Mouse (Mus musculus) fat pad, adult 2 months (tissue): ENCODE results near the gene Lrrc42.

Experiments
- DNase-seq: peaks from one replicate; pipeline ENCODE4 v3.0.0-alpha.2; 2011; ENCODE audit warnings: low read depth, low spot score; ENCODE audit errors: extremely low read depth

Lrrc42 gene

DNA sequence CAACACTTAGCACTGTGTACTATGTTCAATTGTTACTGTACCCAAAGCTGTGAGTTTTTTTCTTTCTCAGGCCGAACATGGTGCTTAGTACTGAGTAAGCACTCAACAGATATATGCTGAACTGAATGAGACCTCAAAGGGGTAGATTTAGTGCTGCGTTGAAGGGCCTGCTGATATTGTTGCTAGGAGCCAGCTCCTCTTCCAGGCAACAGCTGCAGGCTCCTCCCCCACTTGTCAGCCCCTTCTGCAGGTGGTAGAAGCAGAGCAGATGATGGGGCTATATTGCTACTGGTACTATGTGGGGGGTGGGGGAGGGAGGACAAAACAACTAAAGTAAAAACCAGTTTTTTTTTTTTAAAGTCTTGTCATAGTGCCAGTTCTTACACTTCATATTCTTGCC is 3.9 kb downstream of the Lrrc42 start:
- DNase-seq: no peak

DNA sequence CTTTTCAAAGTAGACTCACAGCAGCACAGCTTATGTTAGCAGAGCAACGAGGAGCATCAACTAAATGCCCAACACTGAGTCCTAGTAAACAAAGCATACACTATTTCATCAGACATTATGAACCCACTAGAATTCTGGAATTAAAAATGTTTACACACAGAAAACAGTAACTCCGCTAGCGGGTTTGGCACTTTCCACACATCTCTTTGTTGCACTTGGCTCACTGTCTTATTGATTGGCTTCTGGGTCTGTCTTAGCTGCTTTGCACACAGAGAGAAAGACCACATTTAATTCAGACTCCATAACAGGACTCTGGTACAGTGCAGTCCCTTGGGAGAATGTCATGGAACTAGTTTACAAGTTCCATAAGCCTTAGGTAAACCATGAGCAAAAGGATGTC is 5.3 kb downstream of the Lrrc42 start:
- DNase-seq: no peak

DNA sequence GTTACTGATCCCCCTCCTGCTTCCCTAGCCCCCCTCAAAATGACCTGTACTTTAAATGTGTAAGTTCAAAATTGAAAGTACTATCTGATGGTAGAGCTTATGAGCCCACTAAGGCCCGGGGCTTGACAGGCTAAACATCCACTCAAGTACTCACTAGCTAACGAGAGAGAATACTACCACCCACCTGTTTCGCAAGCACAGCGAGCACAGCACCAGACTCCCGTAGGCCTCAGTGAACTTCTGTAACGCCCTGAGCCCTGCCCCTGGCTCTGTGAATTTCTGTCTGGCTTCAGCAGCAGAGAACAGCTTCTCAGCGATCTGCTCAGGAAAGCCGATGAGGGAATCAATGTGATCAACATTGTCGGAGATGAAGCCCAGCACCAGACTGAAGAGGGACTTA is 6.2 kb downstream of the Lrrc42 start:
- DNase-seq: no peak

DNA sequence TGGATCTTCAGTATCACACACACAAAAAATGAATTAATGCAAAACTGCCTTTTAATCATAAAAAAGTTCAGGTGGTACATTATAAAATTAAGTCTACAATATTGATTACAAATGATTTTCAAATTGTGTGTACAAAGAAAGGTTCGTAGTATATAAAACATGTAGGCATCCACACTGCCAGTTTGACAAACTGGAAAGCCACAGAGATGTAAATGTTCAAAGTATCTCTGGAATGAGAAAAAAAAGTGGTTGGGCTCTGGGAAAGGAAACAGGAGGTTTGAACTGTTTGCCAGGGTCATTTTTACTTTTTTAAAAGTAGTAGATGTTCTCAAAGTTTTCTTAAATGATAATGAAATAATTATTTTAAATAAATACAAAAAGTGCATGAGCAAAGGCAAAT is 7.3 kb downstream of the Lrrc42 start:
- no peak for DNase-seq

DNA sequence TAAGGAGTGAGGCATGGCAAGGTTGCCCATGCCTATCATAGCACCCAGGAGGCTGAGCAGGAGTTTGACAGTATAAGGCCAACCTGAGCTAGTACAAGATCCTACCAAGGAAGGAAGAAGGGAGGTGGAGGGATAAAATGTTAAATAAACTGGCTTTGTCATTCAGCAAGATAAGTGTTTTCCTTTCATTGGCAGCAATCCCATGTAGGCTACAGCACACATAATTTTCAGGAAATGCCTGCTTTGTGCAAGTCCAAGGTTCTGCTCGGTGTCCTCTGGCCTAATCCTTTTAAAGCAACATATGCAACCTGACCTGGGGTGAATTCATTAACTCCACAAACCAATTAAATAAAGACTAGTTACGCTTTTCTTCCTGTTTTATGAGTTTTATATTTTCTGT is 8.0 kb downstream of the Lrrc42 start:
- no peak for DNase-seq

DNA sequence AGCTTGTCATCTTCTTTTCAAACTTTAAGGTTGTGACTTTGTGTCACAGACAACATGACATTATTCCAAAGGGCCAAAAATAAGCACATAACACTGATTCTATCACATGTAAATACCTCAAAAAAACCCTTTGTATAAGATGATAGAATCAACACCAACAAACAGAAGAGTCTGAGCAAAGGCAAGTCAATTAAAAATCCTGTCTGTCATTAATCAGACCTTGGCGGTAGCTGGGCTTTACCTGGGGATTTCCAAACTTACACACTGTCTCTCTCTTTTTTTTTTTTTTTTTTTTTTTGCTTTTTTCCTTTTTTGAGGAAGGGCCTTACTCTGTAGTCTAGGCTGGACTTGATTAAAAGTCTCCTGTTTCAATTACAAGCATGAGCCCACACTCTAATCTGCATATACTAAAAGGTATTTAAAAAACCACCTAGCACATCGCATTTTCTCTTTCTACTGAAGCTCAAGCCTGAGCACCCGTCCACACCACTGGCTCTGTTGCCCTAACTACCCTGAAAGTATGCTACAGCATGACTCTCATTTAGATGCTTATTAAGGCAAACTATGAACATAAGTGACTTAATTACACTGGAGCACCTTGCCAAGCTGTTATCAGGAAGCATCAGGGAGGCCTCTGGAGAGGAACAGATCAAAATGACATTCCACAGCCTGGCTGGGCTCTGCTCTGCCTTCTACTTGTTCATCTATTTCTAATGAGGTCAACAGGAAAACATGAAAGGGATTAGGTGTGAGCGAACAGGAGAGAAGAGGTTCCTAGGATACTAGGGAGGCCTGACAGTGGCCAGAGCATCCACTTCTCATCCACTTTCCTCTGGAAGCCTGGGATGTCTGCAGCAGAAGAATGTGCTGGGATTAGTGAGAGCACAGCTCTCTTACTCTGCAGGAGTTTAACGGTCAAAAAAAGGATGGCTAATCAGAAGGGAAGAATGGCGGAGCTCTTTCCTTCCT is 9.7 kb downstream of the Lrrc42 start:
- DNase-seq: no peak

DNA sequence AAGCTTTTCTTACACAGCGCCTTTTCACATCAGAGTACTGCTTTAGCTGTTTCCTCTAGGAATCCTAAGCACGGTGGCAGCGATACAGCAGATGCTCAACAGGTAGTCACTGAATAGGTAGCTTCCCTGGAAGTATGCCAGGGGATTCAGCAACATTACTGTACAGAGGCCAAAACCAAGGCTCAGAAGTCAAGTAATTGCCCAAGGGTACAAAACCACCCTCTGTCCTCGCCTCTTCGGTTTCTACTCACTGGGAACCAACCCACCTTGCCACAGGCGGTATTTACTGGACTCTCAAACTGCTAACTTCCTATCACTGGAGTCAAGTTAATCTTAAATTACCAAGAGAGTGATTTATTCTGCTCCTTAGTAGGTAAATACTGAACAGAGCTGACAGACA is 13.1 kb downstream of the Lrrc42 start:
- peak; percentile 72 for DNase-seq

DNA sequence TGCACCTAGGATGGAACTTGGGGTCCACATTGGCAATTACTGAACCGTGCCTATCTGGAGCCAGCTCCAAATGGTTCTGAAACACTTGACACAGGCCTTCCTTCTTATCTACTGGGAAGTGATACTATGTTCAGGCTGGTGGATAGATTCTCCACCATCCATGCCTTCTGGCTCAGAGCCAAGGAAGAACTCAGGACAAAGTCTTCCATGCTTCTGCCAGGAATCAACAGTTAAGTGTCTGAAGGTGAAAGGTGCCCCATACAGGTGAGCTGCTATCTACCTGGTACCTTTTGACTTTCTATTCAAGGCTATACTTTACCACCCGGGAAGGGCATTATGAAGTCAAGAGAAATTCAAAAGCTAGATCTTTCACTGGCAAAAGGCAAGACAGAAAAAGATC is 15.1 kb downstream of the Lrrc42 start:
- DNase-seq: no peak

DNA sequence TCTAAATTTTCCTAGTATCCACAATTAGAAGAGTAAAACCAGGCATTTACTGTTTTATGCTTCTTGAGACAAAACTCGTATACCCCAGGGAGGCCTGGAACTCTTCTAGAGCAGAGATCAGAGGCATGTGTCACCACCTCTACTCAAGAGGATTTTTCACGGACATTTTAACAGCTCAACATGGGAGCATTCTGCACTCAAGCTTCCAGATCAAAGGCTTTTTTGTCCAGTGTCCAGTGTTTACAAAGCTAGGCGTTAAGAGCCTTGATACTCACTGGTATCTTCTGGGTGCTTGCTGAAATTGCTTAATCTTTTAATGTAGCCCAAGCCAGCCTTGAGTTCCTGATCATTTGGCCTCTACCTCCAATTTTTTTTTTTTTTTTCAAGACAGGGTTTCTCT is 21.1 kb downstream of the Lrrc42 start:
- DNase-seq: no peak

DNA sequence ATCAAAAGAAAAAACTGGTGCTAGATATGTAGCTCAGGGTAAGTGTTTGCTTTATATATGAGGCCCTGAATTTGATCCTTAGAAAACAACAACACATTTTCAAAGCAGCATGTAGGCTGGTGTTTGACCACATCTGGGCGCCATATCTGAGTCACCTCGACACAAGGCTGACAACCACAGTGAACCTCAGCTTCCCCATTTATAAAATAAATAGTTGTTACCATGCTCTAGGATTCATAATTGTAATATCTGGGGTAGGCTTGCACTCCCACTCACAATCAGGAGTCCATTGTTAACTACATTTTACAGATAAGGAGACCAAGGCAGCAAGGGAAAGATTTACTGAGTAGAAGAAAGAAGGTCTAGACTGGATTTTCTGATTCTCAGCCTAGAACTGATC is 27.0 kb downstream of the Lrrc42 start:
- DNase-seq: no peak

DNA sequence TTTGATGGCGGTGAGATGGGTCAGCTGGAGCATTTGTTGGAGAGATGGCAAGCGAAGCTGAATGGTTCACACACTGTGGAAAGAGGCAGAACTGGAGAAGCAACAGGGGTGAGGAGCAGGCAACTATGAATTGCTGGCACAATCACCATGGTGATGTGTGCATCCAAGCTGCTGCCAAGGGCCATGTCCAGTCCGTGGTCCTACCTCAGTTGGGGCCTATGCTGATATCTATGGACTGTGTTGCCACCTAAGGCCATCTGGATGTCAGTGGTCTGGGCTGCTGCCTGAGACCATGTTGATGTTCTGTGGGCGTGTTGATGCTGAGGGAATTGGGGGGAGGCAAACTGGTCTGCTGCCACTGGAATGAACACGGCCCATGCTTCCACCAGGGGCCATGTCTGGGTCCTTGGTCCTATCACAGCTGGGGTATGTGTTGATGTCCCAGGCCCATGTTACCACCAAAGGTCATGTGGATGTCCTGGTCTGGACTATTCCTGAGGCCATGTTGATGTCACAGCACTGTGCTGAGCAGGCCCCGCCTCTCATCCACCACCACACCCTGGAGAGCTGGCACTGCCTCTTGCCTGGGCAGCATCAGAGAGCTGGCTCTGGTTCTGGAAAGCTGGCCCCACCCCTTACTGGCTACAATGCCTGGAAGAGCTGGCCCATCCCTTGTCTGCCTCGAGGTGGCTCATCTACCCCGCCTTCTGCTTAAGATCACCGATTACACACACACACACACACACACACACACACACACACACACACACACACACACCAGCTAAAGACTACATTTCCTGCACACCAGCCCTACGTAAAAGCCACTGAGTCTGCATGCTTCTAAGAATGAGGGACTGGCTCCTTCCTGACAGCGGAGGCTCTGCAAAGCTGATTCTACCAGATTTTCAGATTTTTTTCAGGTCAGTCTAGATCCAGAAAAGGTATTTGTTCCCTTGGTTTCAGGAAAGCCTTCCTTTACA is 29.8 kb downstream of the Lrrc42 start:
- DNase-seq: peak; percentile 45

DNA sequence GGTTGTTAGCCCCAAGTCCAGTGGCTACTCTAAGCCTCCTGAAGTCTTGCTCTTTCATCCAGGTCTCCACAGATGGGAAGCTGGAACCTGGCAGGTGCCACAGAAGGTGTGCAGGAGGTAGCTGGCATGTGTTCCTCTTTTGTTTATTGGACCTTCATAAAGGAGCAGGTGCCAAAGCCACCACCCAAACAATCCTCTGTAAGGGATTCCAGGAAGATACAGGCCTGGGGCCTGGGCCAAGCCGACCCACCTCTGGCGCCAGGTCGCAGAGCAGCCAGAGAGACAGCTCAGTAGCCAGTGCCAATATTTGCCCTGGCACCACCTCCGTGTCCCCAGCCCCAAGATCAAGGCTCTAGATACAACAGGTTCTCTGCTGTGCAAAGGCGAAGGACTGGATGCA is 31.8 kb downstream of the Lrrc42 start:
- peak; percentile 16 for DNase-seq

DNA sequence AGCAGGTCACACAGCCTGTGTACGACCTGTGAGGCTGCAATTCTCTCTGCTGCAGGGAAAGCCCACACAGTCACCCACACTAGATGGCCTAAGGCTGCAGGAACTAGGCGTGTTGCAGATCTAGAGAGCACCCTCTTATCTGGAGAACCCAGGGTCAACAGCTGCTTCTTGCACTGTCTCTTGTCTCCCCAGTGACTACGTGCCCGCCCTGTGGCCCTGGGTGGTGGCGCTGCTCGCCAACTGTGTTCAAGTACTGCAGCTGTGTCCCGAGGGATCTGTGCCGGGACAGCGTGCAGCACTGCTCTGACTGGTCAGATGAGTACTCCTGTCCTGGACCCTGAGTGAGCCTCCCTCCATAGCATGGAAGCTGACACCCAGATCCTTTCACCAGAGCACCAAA is 35.8 kb downstream of the Lrrc42 start:
- no peak for DNase-seq

DNA sequence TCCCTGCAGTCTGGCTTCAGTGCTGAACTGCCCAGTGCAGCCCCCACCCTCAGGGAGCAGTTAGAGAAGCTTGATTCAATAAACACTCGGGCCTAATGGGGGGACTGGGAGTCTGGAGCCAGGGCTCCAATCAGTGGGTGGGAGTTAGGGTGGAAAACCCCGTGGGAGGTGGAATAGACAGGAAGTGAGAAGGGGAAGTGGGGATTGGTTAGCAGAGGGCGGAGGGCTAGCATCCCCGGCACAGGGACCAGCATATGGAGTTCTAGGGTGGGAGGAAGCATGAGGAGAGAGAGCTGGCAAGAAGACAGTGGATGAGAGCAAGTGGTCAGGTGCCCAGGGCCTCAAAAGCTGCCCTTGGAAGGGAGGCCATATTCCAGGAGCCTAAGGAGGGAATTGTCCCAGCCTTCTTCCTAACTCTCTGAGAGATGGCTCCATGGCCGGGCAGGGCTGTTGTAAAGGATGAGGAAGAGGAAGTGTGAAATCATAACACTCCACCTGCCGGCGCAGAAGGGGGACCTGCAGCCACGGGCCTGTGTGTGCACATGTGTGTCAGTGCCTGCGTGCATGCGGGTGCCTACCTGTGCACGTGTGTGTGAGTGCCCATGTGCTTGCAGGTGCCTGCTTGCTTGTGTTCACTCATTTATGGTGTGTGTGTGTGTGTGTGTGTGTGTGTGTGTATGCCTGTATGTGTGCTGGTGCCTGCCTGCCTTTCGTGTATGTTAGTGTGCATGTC is 39.9 kb downstream of the Lrrc42 start:
- no peak for DNase-seq

DNA sequence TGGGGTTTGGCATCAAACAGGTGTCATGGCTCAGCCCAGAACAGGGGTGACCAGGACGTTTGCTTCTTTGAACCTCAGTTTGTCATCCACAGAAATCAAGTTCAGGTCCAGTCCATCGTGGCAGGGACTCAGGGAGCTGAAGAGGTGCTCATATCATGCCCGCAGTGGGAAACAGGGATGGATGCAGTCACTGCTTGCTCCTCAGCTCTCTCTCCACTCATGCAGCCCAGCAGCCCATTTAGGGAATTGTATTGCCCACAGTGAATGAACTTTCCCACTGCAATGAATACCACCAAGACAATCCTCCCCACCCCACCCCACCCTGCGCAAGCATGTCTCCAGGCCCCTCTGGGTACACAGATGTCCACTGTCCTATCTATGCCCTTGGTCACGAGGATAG is 41.4 kb downstream of the Lrrc42 start:
- no peak for DNase-seq

DNA sequence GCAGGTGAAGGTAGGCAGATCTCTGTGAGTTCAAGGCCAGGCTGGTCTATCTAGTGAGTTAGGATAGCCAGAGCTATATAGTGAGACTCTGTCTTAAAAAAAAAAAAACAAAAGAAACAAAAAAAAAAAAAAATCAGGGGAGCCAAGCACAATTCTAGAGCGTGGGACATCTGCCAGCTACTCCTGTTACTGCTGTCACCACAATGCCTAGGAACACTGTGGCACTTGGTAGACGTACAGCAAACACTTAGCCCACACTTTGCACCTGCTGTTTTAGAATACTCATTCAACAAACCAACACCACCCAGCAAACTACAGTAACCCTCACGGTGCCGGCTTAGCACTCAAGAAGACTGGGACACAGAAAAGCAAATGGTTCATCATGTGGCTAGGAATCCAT is 41.9 kb downstream of the Lrrc42 start:
- DNase-seq: no peak

DNA sequence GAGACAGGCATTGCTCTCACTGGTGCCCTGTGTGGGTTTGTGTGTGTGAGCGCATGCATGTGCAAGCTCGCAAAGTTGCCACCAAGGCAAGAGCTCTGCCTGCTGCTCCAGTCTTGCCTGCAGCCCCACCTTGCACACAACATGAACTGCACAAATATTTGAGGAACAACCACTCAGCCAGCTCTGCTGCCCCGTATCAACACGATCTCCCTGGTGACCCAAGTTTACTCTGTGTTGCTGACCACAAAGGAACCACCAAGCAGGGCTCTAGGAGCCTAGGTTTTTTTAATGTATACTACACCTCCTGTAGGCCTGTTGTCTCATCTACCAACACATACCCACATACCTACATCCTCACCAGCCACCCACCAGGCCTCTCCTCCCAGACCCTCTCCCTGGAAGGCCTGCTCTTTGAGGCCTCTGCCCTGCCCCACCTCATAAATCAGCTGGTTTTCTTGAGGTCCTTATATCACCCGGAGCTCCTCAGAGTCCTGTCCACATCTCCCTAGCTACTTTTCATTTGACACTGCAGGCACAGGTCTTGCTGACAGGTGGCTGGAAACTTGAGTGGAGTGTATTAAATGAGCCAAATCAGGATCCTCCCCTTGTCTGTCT is 42.7 kb downstream of the Lrrc42 start:
- no peak for DNase-seq

DNA sequence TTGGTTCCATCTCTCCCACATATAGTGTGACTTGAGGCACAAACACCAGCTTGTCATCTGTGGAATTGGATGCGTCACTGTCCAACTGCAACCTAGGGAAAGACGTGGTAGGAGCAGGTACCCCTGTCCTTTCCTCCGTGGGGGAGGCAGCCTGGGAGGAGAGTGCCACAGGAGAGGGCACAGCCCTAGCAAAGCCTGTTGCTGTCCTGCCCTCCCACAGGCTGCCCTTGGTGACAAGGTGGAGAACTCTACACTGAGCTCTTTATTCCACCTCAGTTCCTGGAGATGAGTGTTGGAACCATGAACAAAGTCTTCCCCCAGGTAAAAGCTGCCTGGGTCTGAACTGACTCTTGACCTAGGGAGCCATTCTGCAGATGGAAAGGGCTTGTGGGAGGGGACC is 44.5 kb downstream of the Lrrc42 start, which contains the start of gene Ldlrad1:
Gene Ldlrad1 (plus strand): TSS at position 301 of the 400 bp plus-strand sequence.
- DNase-seq: no peak

DNA sequence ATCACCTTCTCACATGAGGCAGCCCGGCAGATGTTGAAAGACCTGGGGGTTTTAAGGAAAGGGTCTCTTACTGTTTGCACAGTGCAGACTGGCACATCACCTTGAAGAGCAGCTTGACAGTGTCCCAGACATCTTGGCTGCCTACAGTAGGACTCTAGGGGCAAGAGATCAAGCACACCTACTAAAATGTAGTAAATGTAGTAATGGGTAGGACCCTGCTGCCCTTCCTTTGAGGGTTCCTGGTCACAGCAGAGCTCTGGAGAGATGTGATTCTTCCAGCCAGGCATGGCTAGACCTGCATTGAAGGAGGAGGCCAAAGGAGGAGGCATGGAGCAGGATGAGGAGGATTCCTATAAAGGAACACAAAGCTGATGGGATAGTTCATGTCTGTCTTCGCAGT is 46.3 kb downstream of the Lrrc42 start:
- no peak for DNase-seq

DNA sequence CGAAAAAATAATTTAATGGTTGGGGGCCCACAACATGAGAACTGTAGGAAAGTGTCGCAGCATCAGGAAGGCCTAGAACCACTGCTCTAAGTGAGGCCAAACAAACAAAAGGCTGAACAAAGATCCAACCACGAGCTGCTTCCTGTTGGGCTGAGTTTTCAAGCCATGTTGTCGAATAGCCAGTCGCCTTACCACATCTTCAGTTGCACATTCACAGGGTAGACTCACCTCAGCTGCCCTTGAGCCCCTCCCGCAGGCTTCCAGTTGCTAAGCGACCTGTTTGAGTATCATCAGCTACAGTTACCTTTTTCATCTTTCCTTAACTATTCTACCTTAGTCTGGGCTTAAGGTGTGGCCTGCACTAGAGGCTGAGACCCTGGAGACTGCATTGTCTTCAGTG is 50.3 kb downstream of the Lrrc42 start:
- DNase-seq: no peak

DNA sequence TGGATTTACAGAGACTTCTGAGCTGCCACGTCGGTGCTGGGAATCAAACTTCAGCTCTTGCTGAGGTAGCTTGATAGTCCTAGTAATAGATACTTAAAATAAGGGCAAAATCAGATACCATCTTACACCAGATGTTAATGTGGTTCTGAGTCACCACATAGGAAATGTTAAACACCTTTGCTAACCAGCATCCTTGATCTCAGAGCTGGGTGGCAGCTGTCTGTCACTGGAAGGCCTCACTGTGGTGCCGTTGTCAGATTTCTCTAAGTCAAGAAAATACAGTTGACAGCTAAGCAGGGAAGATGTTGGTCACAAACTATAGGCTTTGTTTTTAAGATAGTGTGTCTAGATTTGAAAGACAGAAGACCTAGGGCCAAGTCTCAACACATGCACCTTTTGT is 51.6 kb downstream of the Lrrc42 start:
- no peak for DNase-seq
